In the genomic region with DNA sequence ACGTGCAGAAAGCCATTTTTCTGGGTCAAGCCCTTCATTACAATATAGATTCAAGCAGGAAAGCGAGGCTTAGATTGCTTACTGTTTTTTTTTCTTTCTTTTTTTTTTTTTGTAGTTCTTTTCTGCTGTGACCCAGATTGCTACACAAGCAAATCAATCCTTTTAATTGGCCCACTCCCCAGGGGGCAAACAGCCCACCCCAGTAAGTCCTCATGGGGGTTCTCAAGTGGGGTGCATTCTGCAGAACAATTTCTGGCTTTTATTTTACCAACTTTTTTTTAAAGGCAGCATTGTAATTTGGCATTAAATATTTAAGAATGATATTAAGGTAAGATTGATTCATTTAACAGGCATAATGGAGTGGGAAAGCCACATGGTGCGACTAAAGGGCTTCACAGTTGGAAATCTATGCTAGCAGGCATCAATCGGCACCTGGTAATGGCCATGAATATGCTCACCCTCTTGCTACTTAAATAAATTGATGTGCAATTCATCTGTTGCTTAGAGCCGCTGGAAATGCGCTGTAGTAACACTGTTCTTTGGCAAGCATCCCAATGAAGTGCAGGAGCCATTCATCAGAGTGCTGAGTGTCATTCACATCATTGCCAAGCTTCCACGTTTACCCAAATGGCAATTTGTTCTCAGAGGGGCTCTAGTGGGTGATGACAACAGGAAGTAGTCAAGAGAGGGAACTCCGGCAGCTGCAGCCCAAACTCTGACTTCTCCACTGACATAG, we compare ENCODE assay signal across 15 mouse cellular contexts.
DNase-seq lines count a peak whose midpoint lies in the region; ATAC-seq lines count a peak whose summit lies in the region.
"Had no signal": no experiment of that assay in that cellular context is flagged by ENCODE, and none has a peak within 500 bp of the region (broad histone marks: within the 10 kb centered on the region; RNA-seq: fewer than 3 reads in every experiment).

No protein-coding gene starts in this region.

- no peaks in the 10 kb centered on the region for H3K27me3 ChIP-seq in neural tube, embryonic 12.5 days (replicated peaks)
- H3K27me3 ChIP-seq: limb, embryonic 13.5 days had no signal

- WGBS in neural tube, embryonic 12.5 days = 31% methylated on average over 8 of the region's 8 CpGs

- H3K4me1 ChIP-seq in neural tube, embryonic 12.5 days = no peaks in the 10 kb centered on the region
- H3K4me1 ChIP-seq: heart, embryonic 13.5 days; limb, embryonic 13.5 days had no signal

- H3K9ac ChIP-seq in neural tube, embryonic 12.5 days = no peak overlapping the region
- H3K9ac ChIP-seq: heart, embryonic 13.5 days; limb, embryonic 13.5 days had no signal

- intact Hi-C loops in heart, postnatal 10 days (cut with DNase I) = no loop called here
- intact Hi-C loops in left cerebral cortex, postnatal 25 days (cut with DNase I) = no loop called here

- peak; percentile 86 for ATAC-seq in neural tube, embryonic 12.5 days (ENCODE audit: low FRiP score, low read depth)

- H3K4me3 ChIP-seq in neural tube, embryonic 12.5 days = no peak overlapping the region
- H3K4me3 ChIP-seq: heart, embryonic 13.5 days; limb, embryonic 13.5 days had no signal

- no peaks in the 10 kb centered on the region for H3K9me3 ChIP-seq in neural tube, embryonic 12.5 days
- H3K9me3 ChIP-seq: heart, embryonic 13.5 days; limb, embryonic 13.5 days had no signal

- H3K4me2 ChIP-seq in neural tube, embryonic 12.5 days (replicated peaks) = no peak overlapping the region
- H3K4me2 ChIP-seq: heart, embryonic 13.5 days; limb, embryonic 13.5 days had no signal

- no peak overlapping the region for H3K27ac ChIP-seq in neural tube, embryonic 12.5 days
- H3K27ac ChIP-seq: heart, embryonic 13.5 days; limb, embryonic 13.5 days had no signal

- peak; percentile 11 to 20 for DNase-seq in cerebellum, postnatal 10 days
- no peak for DNase-seq in cerebellum, adult 9-10 months
- peak; percentile 12 for DNase-seq in layer of hippocampus, adult 9-11 months
- no peak for DNase-seq in layer of hippocampus, adult 9-10 months (ENCODE audit: low spot score)
- peak; percentile 10 to 15 for DNase-seq in heart, postnatal 10 days
- no peak for DNase-seq in frontal cortex, postnatal 36 days (ENCODE audit: low spot score in 2 of 2)
- no peak for DNase-seq in left cerebral cortex, postnatal 25 days (ENCODE audit: low spot score in 2 of 2)
- DNase-seq: adrenal gland, postnatal 36 days; cerebellum, adult 18-20 months; kidney, adult 8-10 months; lung, adult 2 months; spleen, adult 18-20 months had no signal

- H3K36me3 ChIP-seq in neural tube, embryonic 12.5 days = no peaks in the 10 kb centered on the region
- H3K36me3 ChIP-seq: heart, embryonic 13.5 days; limb, embryonic 13.5 days had no signal

Comparison
In these comparisons a context has a peak if more than half of its experiments do, and no peak if none do; other contexts are left out.
1. DNase-seq: peak in cerebellum, postnatal 10 days (2 of 2), layer of hippocampus, adult 9-11 months (single experiment) and heart, postnatal 10 days (2 of 2); none in cerebellum, adult 9-10 months (single experiment), layer of hippocampus, adult 9-10 months (single experiment), frontal cortex, postnatal 36 days (0 of 2) and left cerebral cortex, postnatal 25 days (0 of 2).